Mouse (Mus musculus) lung, embryonic 16.5 days (tissue): ENCODE results near the gene Hnrnpul2. TPM values are rescaled to one million over a fixed set of nuclear protein-coding genes. Genes with fewer than 3 reads are reported as not detected.
"Not testable (repeated sequence)": the region's sequence is repeated elsewhere in the genome, so short reads cannot be mapped to it uniquely, and the experiment has no call there.

ENCODE experiments used
- ATAC-seq: fragments of 200-750 bp; cut with Nextera tagmentation; 2 replicates; pipeline ENCODE4 v1.8.0; 2017; ENCODE audit warnings: low read depth, mild to moderate bottlenecking, moderate library complexity
- H3K27ac ChIP-seq: fragments of 300-500 bp; sonication (generic); 2 replicates; pipeline ENCODE4 v1.5.1; 2014; ENCODE audit warnings: mild to moderate bottlenecking, control low read depth, low read length
- H3K27me3 ChIP-seq: fragments of 300-500 bp; sonication (generic); 2 replicates; pipeline ENCODE4 v1.6.1; 2014; ENCODE audit warnings: low read depth, low read length, mixed read lengths; ENCODE audit not compliant: control insufficient read depth, insufficient read depth
- H3K36me3 ChIP-seq: fragments of 300-500 bp; sonication (generic); 2 replicates; pipeline ENCODE4 v1.6.1; 2014; ENCODE audit warnings: low read length; ENCODE audit not compliant: control insufficient read depth, insufficient read depth
- H3K4me1 ChIP-seq: fragments of 300-500 bp; sonication (generic); replicated peaks from 2 replicates; pipeline ENCODE4 v1.6.1; 2014; ENCODE audit warnings: low read length, mixed read lengths; ENCODE audit not compliant: control insufficient read depth, insufficient read depth
- H3K4me2 ChIP-seq: fragments of 300-500 bp; sonication (generic); 2 replicates; pipeline ENCODE4 v1.6.1; 2014; ENCODE audit warnings: low read depth, low read length, control low read depth
- H3K4me3 ChIP-seq: fragments of 300-500 bp; sonication (generic); 2 replicates; pipeline ENCODE4 v1.5.1; 2014; ENCODE audit warnings: mild to moderate bottlenecking, low read length, control low read depth
- H3K9ac ChIP-seq: fragments of 300-500 bp; sonication (generic); 2 replicates; pipeline ENCODE4 v1.6.1; 2014; ENCODE audit warnings: low read length, control low read depth
- H3K9me3 ChIP-seq: fragments of 300-500 bp; sonication (generic); 2 replicates; pipeline ENCODE4 v1.6.1; 2016; ENCODE audit warnings: low read length; ENCODE audit not compliant: control insufficient read depth
- WGBS: fragments of 180-500 bp; shearing (Covaris S2); extraction: QIAGEN DNeasy Blood & Tissue Kit; methylation state at CpG from one replicate; pipeline ENCODE4 v1.1.7; 2014; 5-methylcytosine and 5-hydroxymethylcytosine counted together
- polyA plus RNA-seq: library from polyadenylated mRNA; unstranded; fragments of >200 nt; fragmentation: Nextera tagmentation; extraction: Ambion mirVana; gene quantifications from 2 replicates; pipeline ENCODE4 v1.2.1, GENCODE M21; 2015

The Hnrnpul2 gene
- polyA plus RNA-seq, 1 experiment from 2014 or later: 4.4 TPM

DNA sequence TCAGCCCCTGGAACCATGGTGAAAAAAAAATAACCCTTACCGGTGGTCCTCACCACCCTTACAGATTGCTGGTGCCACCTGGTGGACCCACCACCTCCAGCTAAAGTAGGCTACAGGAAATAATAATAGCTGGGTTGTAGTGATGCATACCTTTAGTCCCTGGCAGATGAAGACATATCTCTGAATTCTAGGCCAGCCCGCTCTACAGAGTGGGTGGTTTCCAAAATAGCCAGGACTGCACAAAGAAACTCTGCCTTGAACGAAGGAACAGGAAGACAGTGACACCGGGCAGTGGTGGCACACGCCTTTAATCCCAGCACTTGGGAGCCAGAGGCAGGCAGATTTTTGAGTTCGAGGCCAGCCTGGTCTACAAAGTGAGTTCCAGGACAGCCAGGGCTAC, 44.5 kb downstream of the Hnrnpul2 start:
- Histone ChIP-seq H3K36me3 (no peaks in the 10 kb centered on the region), H3K4me2 (no peak overlapping the region), H3K27me3 (no peaks in the 10 kb centered on the region), H3K4me1 (no peaks in the 10 kb centered on the region), H3K27ac (no peak overlapping the region), H3K9ac (no peak overlapping the region), H3K9me3 (no peaks in the 10 kb centered on the region), H3K4me3 (no peak overlapping the region)
- 72% methylated on average over 6 of the region's 6 CpGs for WGBS
- ATAC-seq: no peak

DNA sequence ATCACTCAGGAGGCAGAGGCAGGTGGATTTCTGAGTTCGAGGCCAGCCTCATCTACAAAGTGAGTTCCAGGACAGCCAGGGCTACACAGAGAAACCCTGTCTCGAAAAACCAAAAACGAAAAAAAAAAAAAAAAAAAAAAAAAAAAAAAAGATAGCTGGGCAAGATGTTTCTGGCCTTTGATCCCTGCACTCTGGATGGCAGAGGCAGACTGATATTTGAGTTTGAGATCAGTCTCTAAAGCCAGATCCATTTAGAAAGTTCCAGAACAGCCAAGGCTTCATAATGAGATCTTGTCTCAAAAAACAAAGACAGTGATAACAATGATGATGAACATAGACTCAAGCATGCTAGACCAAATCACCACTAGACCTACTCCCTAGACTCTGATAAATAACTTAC, 50.6 kb downstream of the Hnrnpul2 start:
- H3K9me3 ChIP-seq, H3K27ac ChIP-seq, H3K27me3 ChIP-seq, ATAC-seq: not testable (repeated sequence)
- Histone ChIP-seq H3K4me3 (peak overlapping the region; percentile 99), H3K4me1 (peaks cover 10% of the 10 kb centered on the region), H3K9ac (peak overlapping the region; percentile 99; the same call in 1 of the 2 replicates), H3K4me2 (peak overlapping the region; percentile 64), H3K36me3 (peaks cover 11% of the 10 kb centered on the region)
- 85% methylated on average over 3 of the region's 3 CpGs for WGBS

GRCm38 (mm10) chr19:8870838-8871237, 51.0 kb downstream of the Hnrnpul2 start:
- Histone ChIP-seq H3K4me1 (peaks cover 10% of the 10 kb centered on the region), H3K36me3 (peaks cover 14% of the 10 kb centered on the region), H3K27ac (peak overlapping the region; percentile 58), H3K4me2 (peak overlapping the region; percentile 64), H3K9me3 (no peaks in the 10 kb centered on the region), H3K4me3 (peak overlapping the region; percentile 99), H3K27me3 (no peaks in the 10 kb centered on the region), H3K9ac (peak overlapping the region; percentile 99)
- ATAC-seq: peak; percentile 31; the same call in 1 of the 2 replicates
- WGBS: 30% methylated on average over 9 of the region's 9 CpGs

- peaks cover 10% of the 10 kb centered on the region for H3K4me1 ChIP-seq
- H3K27ac ChIP-seq: peak within 1 kb of the TSS; percentile 78
- H3K4me3 ChIP-seq: peak within 1 kb of the TSS; percentile 99
- H3K27me3 ChIP-seq: no peaks in the 10 kb centered on the region
- no peaks in the 10 kb centered on the region for H3K9me3 ChIP-seq
- WGBS: 1% methylated on average over 51 of the region's 59 CpGs
- ATAC-seq: peak; percentile 98
- H3K36me3 ChIP-seq: peaks cover 16% of the 10 kb centered on the region
- peak within 1 kb of the TSS; percentile 99 for H3K9ac ChIP-seq
- peak within 1 kb of the TSS; percentile 69 for H3K4me2 ChIP-seq
These were observed 51.7 kb downstream of the Hnrnpul2 start, which contains the start of gene Ubxn1 for GRCm38 (mm10) chr19:8871267-8872186. Ubxn1 (plus strand) TSS chr19:8871496.

- no peak for ATAC-seq
- H3K4me2 ChIP-seq: peak overlapping the region; percentile 69
- H3K9me3 ChIP-seq: no peaks in the 10 kb centered on the region
- H3K36me3 ChIP-seq: peaks cover 17% of the 10 kb centered on the region
- 61% methylated on average over 10 of the region's 10 CpGs for WGBS
- H3K27me3 ChIP-seq: no peaks in the 10 kb centered on the region
- peak overlapping the region; percentile 99 for H3K4me3 ChIP-seq
- H3K9ac ChIP-seq: peak overlapping the region; percentile 99
- peaks cover 10% of the 10 kb centered on the region for H3K4me1 ChIP-seq
- no peak overlapping the region for H3K27ac ChIP-seq
These were observed 52.5 kb downstream of the Hnrnpul2 start for GRCm38 (mm10) chr19:8872266-8872840.

GRCm38 (mm10) chr19:8875031-8875430, 55.2 kb downstream of the Hnrnpul2 start:
- peaks cover 17% of the 10 kb centered on the region for H3K36me3 ChIP-seq
- no peak for ATAC-seq
- WGBS: 88% methylated on average over 7 of the region's 7 CpGs

GRCm38 (mm10) chr19:8880311-8881033, 60.7 kb downstream of the Hnrnpul2 start, which contains the start of gene Uqcc3:
Uqcc3 (minus strand) TSS chr19:8880923.
- peak within 1 kb of the TSS; percentile 83 for H3K4me3 ChIP-seq
- peak within 1 kb of the TSS; percentile 89 for H3K9ac ChIP-seq
- H3K4me2 ChIP-seq: peak within 1 kb of the TSS; percentile 82
- no peaks in the 10 kb centered on the region for H3K9me3 ChIP-seq
- no peaks in the 10 kb centered on the region; the same call in 1 of the 2 replicates for H3K4me1 ChIP-seq
- peak; percentile 97 for ATAC-seq
- peak within 1 kb of the TSS; percentile 83 for H3K27ac ChIP-seq
- H3K36me3 ChIP-seq: peaks cover 5% of the 10 kb centered on the region
- under 1% methylated on average over 42 of the region's 42 CpGs for WGBS
- H3K27me3 ChIP-seq: no peaks in the 10 kb centered on the region

More at GRCm38 (mm10) chr19:8875031-8875430, 55.2 kb downstream of the Hnrnpul2 start:
- H3K4me3 ChIP-seq: no peak overlapping the region
- no peak overlapping the region for H3K27ac ChIP-seq
- H3K27me3 ChIP-seq: no peaks in the 10 kb centered on the region
- no peak overlapping the region for H3K9ac ChIP-seq
- no peak overlapping the region for H3K4me2 ChIP-seq
- no peaks in the 10 kb centered on the region for H3K9me3 ChIP-seq
- peaks cover 10% of the 10 kb centered on the region for H3K4me1 ChIP-seq

GRCm38 (mm10) chr19:8881034-8881392, 61.2 kb downstream of the Hnrnpul2 start:
- H3K9me3 ChIP-seq: no peaks in the 10 kb centered on the region
- peaks cover 3% of the 10 kb centered on the region; the same call in 1 of the 2 replicates for H3K36me3 ChIP-seq
- H3K9ac ChIP-seq: peak overlapping the region; percentile 89
- no peak for ATAC-seq
- 9% methylated on average over 3 of the region's 3 CpGs for WGBS
- H3K27me3 ChIP-seq: no peaks in the 10 kb centered on the region
- peak overlapping the region; percentile 82 for H3K4me2 ChIP-seq
- no peaks in the 10 kb centered on the region; the same call in 1 of the 2 replicates for H3K4me1 ChIP-seq
- H3K27ac ChIP-seq: no peak overlapping the region
- H3K4me3 ChIP-seq: peak overlapping the region; percentile 83
